Mouse (Mus musculus) small intestine, adult 2 months (tissue): Measurements from ENCODE around the gene Cacna1b.

ENCODE experiments used
- CTCF ChIP-seq: fragments of 200-500 bp; IDR thresholded peaks from 2 replicates; pipeline ENCODE4 v1.5.1; 2012; ENCODE audit warnings: low read depth, mild to moderate bottlenecking, control low read depth, inconsistent platforms, low read length, moderate library complexity, mixed read lengths; ENCODE audit not compliant: insufficient replicate concordance, insufficient read length; ENCODE audit errors: extremely low read depth
- POLR2A ChIP-seq: fragments of 200-500 bp; IDR thresholded peaks from 2 replicates; pipeline ENCODE4 v1.6.1; 2012; ENCODE audit warnings: low read depth, mild to moderate bottlenecking, control low read depth, inconsistent platforms, low read length, moderate library complexity

DNA sequence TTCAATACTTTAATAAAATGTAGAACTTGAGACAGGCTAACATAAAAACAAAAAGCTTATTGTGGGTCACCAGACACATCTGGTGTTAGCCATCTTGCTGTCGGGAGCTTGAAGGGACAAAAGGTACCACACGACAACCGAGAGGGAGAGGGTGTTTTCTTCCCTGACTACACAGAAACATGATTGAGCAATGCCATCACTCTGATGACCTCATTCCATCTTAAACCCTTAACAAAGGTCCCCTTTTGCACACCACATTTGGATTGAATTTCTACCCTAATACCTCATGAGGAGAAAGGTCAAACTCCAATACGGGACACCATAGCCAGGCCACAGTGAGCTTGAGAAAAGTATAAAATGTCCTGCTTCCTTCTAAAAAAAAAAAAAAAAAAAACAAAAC lies 24.3 kb upstream of the Cacna1b start:
- TF ChIP-seq CTCF (no peak), POLR2A (no peak)
